Mouse (Mus musculus) hindbrain, embryonic 11.5 days (tissue): Measurements from ENCODE around the gene Twf2. TPM values are rescaled to one million over a fixed set of nuclear protein-coding genes. Genes with fewer than 3 reads are reported as not detected.

Experiments used
- ATAC-seq: fragments of 200-750 bp; cut with Nextera tagmentation; 2 replicates; pipeline ENCODE4 v1.8.0; 2017; ENCODE audit warnings: mild to moderate bottlenecking, moderate TSS enrichment, moderate library complexity; ENCODE audit not compliant: low FRiP score
- DNase-seq: peaks from one replicate; pipeline ENCODE4 v3.0.0-alpha.2; 2015; ENCODE audit warnings: low spot score
- H3K27ac ChIP-seq: fragments of 300-500 bp; sonication (generic); 2 replicates; pipeline ENCODE4 v1.5.1; 2014; ENCODE audit warnings: mild to moderate bottlenecking, low read depth, low read length
- H3K27me3 ChIP-seq: fragments of 300-500 bp; sonication (generic); 2 replicates; pipeline ENCODE4 v1.6.1; 2014; ENCODE audit warnings: mild to moderate bottlenecking, low read length, moderate library complexity, mixed read lengths; ENCODE audit not compliant: control insufficient read depth, insufficient read depth
- H3K36me3 ChIP-seq: fragments of 300-500 bp; sonication (generic); 2 replicates; pipeline ENCODE4 v1.6.1; 2014; ENCODE audit warnings: mild to moderate bottlenecking, low read length, moderate library complexity, mixed read lengths; ENCODE audit not compliant: control insufficient read depth, insufficient read depth
- H3K4me1 ChIP-seq: fragments of 300-500 bp; sonication (generic); replicated peaks from 2 replicates; pipeline ENCODE4 v1.6.1; 2014; ENCODE audit warnings: low read length, mixed read lengths; ENCODE audit not compliant: control insufficient read depth, insufficient read depth
- H3K4me2 ChIP-seq: fragments of 300-500 bp; sonication (generic); replicated peaks from 2 replicates; pipeline ENCODE4 v1.6.1; 2014; ENCODE audit warnings: mild to moderate bottlenecking, low read depth, low read length
- H3K4me3 ChIP-seq: fragments of 300-500 bp; sonication (generic); 2 replicates; pipeline ENCODE4 v1.5.1; 2014; ENCODE audit warnings: low read depth, low read length
- H3K9ac ChIP-seq: fragments of 300-500 bp; sonication (generic); 2 replicates; pipeline ENCODE4 v1.6.1; 2014; ENCODE audit warnings: low read depth, low read length
- H3K9me3 ChIP-seq: fragments of 300-500 bp; sonication (generic); 2 replicates; pipeline ENCODE4 v1.6.1; 2016; ENCODE audit warnings: low read length; ENCODE audit not compliant: control insufficient read depth
- WGBS: fragments of 180-500 bp; shearing (Covaris S2); extraction: QIAGEN DNeasy Blood & Tissue Kit; methylation state at CpG from one replicate; pipeline ENCODE4 v1.1.7; 2014; 5-methylcytosine and 5-hydroxymethylcytosine counted together
- polyA plus RNA-seq: library from polyadenylated mRNA; unstranded; fragments of >200 nt; fragmentation: Nextera tagmentation; extraction: Ambion mirVana; gene quantifications from 2 replicates; pipeline ENCODE4 v1.2.1, GENCODE M21; 2014

The Twf2 gene
- polyA plus RNA-seq, 1 experiment from 2014 or later = 59.6 TPM

- 81% methylated on average over 6 of the region's 6 CpGs for whole genome bisulfite sequencing
- ATAC-seq (no peak), DNase-seq (no peak)
- no peaks in the 10 kb centered on the region for H3K4me1 ChIP-seq
- H3K4me2 ChIP-seq = no peak overlapping the region
- H3K9ac ChIP-seq = no peak overlapping the region
- H3K9me3 ChIP-seq = no peaks in the 10 kb centered on the region
- H3K27me3 ChIP-seq = no peaks in the 10 kb centered on the region; the same call in 1 of the 2 replicates
- H3K36me3 ChIP-seq = peaks cover 8% of the 10 kb centered on the region
- no peak overlapping the region for H3K27ac ChIP-seq
- H3K4me3 ChIP-seq = no peak overlapping the region
Measured at GRCm38 (mm10) chr9:106233953-106234352, 31.0 kb downstream of the Twf2 start.

GRCm38 (mm10) chr9:106235194-106235830, 32.4 kb downstream of the Twf2 start:
- WGBS = 92% methylated on average over 23 of the region's 23 CpGs
- peaks cover 8% of the 10 kb centered on the region for H3K36me3 ChIP-seq

GRCm38 (mm10) chr9:106236156-106236817, 33.4 kb downstream of the Twf2 start:
- Histone ChIP-seq H3K9me3 (no peaks in the 10 kb centered on the region), H3K36me3 (peaks cover 12% of the 10 kb centered on the region), H3K4me1 (no peaks in the 10 kb centered on the region), H3K4me3 (no peak overlapping the region), H3K27me3 (no peaks in the 10 kb centered on the region), H3K4me2 (no peak overlapping the region), H3K27ac (no peak overlapping the region), H3K9ac (no peak overlapping the region)
- WGBS = 90% methylated on average over 23 of the region's 23 CpGs
- ATAC-seq (no peak), DNase-seq (no peak)

More at GRCm38 (mm10) chr9:106235194-106235830, 32.4 kb downstream of the Twf2 start:
- Histone ChIP-seq H3K27ac (no peak overlapping the region), H3K4me1 (no peaks in the 10 kb centered on the region), H3K9me3 (no peaks in the 10 kb centered on the region), H3K4me3 (no peak overlapping the region), H3K9ac (no peak overlapping the region), H3K4me2 (no peak overlapping the region), H3K27me3 (no peaks in the 10 kb centered on the region; the same call in 1 of the 2 replicates)
- DNase-seq (no peak), ATAC-seq (no peak)

GRCm38 (mm10) chr9:106236818-106237211, 33.9 kb downstream of the Twf2 start:
- peaks cover 12% of the 10 kb centered on the region for H3K36me3 ChIP-seq

GRCm38 (mm10) chr9:106237401-106237800, 34.5 kb downstream of the Twf2 start:
- ATAC-seq (no peak), DNase-seq (no peak)
- Histone ChIP-seq H3K27ac (no peak overlapping the region), H3K4me1 (no peaks in the 10 kb centered on the region), H3K27me3 (no peaks in the 10 kb centered on the region), H3K36me3 (peaks cover 12% of the 10 kb centered on the region), H3K4me2 (no peak overlapping the region), H3K9ac (no peak overlapping the region), H3K4me3 (no peak overlapping the region), H3K9me3 (no peaks in the 10 kb centered on the region)
- WGBS = 85% methylated on average over 8 of the region's 8 CpGs

More at GRCm38 (mm10) chr9:106236818-106237211, 33.9 kb downstream of the Twf2 start:
- Histone ChIP-seq H3K4me3 (no peak overlapping the region), H3K27ac (no peak overlapping the region), H3K4me2 (no peak overlapping the region), H3K9me3 (no peaks in the 10 kb centered on the region), H3K9ac (no peak overlapping the region), H3K4me1 (no peaks in the 10 kb centered on the region), H3K27me3 (no peaks in the 10 kb centered on the region)
- ATAC-seq (no peak), DNase-seq (no peak)
- WGBS = 89% methylated on average over 3 of the region's 3 CpGs

GRCm38 (mm10) chr9:106237878-106238277, 35.0 kb downstream of the Twf2 start:
- 94% methylated on average over 10 of the region's 10 CpGs for WGBS

GRCm38 (mm10) chr9:106241541-106242164, 38.7 kb downstream of the Twf2 start:
- 92% methylated on average over 10 of the region's 10 CpGs for WGBS
- no peak overlapping the region for H3K27ac ChIP-seq
- H3K9ac ChIP-seq = no peak overlapping the region
- ATAC-seq = no peak
- no peak for DNase-seq
- H3K27me3 ChIP-seq = no peaks in the 10 kb centered on the region
- no peak overlapping the region for H3K4me2 ChIP-seq
- no peak overlapping the region for H3K4me3 ChIP-seq
- H3K4me1 ChIP-seq = 0 out of 2 replicates have a peak, but pooled peaks cover 3% of the 10 kb centered on the region
- no peaks in the 10 kb centered on the region for H3K9me3 ChIP-seq
- H3K36me3 ChIP-seq = peaks cover 8% of the 10 kb centered on the region; the same call in 1 of the 2 replicates

More at GRCm38 (mm10) chr9:106237878-106238277, 35.0 kb downstream of the Twf2 start:
- Histone ChIP-seq H3K27me3 (no peaks in the 10 kb centered on the region), H3K36me3 (peaks cover 12% of the 10 kb centered on the region), H3K9me3 (no peaks in the 10 kb centered on the region), H3K9ac (no peak overlapping the region), H3K4me1 (no peaks in the 10 kb centered on the region), H3K4me2 (no peak overlapping the region), H3K4me3 (no peak overlapping the region), H3K27ac (no peak overlapping the region)
- DNase-seq (no peak), ATAC-seq (no peak)

- H3K36me3 ChIP-seq = peaks cover 4% of the 10 kb centered on the region; the same call in 1 of the 2 replicates
- H3K4me3 ChIP-seq = no peak overlapping the region
- no peak overlapping the region for H3K9ac ChIP-seq
- peaks cover 4% of the 10 kb centered on the region; the same call in 1 of the 2 replicates for H3K4me1 ChIP-seq
- H3K27ac ChIP-seq = no peak overlapping the region
- WGBS = 76% methylated on average over 19 of the region's 19 CpGs
- H3K9me3 ChIP-seq = no peaks in the 10 kb centered on the region
- H3K4me2 ChIP-seq = no peak overlapping the region
- H3K27me3 ChIP-seq = no peaks in the 10 kb centered on the region
- ATAC-seq = no peak
- DNase-seq = no peak
Measured at GRCm38 (mm10) chr9:106242813-106243488, 40.0 kb downstream of the Twf2 start.
